Mouse (Mus musculus): ENCODE results near the gene Batf.
A peak's percentile ranks its signal among the peaks of the same experiment; 100 is the strongest.
"Not testable (repeated sequence)": the region's sequence is repeated elsewhere in the genome, so short reads cannot be mapped to it uniquely, and the experiment has no call there.

The Batf gene

DNA sequence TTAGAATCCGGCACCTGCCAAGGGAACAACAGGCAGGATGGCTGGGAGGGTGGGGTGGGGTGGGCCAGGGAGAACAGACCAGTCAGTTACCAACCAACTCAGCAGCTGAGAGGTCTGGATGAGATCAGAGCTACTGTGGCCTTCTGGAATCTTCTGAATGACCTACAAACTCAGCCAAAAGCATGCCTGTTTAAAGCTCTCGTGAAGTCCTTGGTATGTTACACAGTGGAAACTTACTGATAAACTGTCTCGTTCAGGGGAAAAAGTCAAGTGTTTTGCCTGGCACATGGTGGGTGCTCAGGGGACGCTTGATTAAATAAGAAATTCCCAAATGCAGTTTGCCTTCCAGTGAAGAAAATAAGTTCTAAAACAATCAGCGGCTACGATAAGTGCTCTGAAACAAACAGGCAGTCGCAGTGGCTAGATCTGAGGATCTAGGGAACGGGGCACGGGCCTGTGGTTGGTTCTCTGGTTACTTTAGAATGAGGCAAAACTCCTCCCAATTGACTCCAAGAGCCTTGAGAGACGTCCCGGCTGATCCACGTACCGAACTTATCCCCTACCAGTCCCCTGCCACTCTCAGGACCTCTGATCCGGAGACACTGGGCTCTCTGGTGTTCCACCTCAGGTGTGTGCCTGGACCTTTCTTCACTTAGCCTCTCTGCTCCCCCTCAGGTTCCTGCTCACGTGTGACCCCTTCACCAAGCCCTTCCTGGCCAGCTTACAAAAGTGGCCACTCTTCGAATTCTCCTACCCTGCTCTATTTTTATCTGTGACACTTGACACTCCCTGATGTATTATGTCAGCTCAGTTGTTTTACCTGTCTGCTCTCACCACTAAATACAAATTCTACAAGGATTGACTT, 1.8 kb upstream of the Batf start:
- no peak for DNase-seq (ENCODE audit: low spot score)

DNA sequence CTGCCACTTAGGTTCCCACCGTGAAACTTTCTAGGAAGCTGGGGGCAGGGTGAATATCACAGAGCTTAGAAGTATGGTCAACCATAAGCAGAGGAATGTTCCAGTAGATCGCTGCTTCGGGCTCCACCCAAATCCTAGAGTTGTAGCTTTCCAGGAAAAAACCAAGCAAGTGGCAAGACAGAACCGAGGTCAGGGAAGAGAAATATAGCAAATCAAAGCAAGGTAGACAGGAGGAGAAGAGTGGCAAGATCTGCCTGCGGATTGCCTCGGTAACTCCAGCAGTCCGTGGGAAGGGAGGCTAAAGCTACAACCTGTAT, 706 bp downstream of the Batf start:
- DNase-seq (ENCODE audit: low spot score) = no peak

DNA sequence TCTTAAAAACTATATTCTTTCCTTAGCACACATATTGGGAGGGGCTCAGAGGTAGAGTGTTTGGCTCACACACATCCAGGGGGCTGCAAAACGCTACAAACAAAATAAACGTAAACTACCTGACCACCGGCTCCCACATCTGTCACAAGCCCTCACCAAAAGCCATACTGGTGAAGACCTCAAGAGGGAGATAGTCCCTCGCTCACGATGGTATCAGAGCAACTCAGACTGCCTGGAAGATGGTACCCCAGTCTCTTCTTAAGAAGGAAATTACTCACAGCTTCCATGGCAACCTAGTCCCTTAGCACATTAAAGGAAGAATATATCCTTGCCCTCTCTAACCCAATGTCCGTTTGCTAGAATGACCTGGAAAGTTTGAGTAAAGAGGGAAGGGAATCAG, 1.4 kb downstream of the Batf start:
- no peak for DNase-seq (ENCODE audit: low spot score)

DNA sequence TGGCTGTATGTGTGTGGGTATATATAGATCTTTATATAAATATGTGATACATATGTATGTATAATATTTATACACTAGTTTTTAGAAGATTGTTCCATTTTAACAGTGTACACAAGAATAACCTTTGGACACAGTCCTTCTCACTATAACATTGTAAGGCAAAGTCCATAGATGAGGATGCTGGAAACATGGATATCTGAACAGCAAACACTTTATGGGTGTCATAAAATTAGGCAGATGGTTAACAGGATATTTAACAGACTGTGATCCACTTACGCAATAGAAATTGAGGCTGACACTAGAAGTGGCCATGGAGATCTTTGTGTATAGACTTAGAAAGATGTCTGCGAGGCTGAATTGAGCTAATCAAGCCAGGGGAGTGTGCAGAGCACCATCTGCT, 9.3 kb downstream of the Batf start:
- DNase-seq (ENCODE audit: low spot score) = no peak

DNA sequence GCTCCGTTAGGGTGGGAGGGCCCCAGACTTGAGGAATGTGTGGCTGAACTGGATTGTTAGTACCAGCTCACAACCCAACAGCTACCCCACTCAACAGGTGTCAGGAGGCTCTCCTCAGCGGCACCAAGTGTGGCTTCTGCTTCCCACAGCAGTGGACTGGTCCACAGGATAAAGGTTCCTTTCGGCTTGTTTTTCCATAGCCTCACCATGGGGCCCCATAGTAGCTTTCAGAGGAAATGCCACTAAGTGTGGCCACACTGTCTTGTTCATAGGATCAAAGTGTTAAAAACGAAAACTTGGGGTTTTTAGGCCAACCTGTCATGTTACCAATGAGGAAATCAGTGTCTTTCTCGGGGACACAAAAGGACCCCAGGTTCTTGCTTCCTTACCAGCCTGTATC, 10.0 kb downstream of the Batf start:
- DNase-seq (ENCODE audit: low spot score) = no peak

DNA sequence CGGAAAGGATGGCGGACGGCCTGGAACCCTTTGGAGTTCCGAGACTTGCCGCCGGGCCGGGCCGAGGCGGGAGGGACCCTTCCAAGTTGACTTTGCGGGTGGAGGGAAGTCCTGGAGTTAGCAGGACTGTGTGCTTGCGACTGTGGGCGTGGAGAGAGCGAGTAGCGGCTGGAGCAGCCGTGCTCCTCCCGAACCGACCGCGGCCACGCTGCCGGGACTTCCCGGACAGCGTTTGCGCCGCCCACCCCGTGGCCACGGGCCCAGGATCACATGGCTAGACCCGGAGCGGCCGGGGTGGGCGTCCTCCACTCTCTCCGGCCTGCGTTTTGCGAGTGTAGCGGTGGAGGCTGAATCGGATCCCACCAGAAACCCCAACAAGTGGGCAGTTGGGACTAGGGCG, 11.7 kb downstream of the Batf start:
- not testable (repeated sequence) for DNase-seq (ENCODE audit: low spot score)

DNA sequence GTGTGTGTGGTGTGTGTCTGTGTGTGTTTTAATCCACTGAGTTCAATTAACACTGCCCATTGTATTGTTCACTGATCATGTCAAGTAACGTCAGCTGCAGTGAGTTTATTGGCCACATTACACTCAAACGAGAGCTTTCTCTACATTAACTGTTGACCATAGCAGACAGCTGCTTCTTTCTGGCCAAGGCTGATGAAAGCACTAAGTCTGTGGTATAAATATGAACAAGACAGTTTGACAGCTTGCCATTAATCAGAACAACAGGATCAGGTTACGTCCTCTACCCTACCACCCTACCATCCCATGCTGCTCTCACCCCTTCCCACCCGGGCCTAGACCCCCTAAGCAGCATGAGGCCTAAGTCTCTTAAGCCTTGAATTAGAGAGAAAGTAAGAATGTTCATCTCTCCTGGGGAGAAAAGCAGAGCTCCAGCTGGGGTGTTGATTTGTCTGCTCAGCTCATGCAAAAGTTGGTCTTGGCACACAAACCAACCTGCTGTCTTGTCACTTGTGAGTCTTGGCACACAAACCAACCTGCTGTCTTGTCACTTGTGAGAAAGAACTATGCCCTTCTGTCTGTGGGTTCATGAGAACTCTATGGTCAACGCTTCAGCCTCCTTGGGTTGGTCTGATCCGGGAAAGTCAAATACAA, 13.8 kb downstream of the Batf start:
- no peak for DNase-seq (ENCODE audit: low spot score)

DNA sequence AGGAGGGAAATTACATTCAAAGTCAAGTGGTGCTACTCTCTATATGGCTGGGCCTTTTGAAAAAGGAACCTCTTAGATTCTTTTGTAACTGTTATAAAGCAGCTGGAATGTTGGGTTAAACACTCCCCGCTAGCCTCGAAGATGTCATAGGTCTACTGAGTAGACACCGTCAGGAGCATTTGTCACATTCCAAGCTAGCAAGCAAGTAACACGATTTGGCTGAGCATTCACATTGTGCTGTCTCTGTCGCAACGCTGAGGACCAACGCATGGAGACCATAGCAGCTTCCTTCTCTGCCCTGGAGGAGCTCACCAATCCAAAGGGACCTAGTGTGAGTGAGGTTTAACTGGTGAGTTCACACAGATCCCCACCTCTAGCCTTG, 14.4 kb downstream of the Batf start:
- DNase-seq (ENCODE audit: low spot score) = no peak

DNA sequence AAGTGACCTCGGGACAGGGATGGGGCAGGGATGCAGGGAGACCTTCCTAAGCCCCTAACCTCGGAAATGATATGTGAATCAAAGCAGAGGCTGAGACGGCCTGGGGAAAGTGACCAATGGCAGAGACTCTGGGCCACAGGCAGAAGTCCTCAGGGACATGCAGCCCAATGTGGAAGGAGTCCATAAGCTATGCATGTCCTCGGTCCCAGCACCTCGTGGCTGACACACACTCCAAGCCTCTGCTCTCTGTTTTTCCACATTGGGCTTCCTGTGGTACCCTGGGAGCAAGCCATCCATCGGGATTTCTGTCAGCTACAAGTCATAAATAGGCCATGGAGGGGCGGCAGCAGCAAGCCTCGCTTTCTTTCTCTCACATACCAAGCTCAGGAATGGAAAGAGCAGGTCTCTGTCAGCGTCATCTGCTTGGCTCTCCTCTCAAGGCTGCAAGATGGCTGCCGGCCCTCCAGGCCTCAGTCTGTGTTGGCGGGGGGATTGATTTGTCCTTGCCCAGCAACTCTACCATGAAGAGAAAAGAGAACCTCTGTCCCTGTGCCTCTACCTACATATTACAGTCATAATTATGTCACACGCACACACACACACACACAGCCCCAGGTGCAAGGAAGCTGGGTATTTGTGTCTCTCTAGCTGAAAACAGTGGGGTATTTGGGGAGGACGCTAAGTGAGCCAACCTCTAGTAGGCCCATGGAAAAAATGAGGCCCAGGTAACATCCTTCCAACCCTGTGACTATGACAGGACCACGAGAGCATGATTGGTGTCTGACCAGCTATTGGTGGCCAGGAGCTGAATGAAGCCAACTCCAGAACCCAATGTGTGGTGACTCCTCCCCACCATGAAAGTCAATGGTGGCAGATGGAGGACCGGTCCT, 15.9 kb downstream of the Batf start:
- no peak for DNase-seq (ENCODE audit: low spot score)

DNA sequence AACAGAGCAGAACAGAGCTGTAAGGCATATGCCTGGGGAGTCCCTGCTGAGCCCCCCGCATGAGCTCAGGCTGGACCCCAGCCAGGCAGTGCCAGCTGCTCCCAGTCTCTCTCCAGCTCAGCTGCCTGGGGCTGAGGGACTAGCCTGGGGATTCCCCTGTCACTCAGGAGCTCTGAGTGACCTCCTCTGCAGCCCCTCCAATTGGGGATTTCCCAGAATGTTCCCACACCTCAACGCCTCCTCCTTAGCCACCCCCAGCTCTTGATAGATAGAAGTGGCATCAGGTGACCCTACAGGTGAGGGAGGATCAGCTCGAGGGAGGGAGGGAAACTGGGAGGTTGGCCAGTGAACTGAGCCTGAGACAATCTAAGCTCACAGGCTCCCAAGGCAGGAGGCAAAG, 17.0 kb downstream of the Batf start:
- no peak for DNase-seq (ENCODE audit: low spot score)

DNA sequence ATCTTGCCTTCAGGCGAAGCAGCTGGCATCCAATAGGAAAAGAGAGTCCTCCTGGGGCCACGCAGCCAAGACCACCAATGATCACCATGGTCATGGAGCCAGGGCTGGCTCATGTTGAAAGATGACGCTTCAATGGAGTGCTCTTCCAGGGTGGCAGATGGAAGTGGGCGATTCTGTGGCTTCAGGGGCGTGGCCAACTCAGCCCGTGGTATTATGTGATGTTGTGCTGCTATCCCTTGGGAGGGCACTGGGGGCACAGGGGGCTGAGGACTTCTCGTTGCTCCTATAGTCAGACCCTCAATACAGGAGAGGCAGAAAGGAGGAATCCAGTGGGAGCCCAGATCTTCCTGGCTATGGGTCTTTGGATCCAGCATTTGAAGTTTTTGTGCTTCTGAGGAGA, 18.1 kb downstream of the Batf start:
- DNase-seq (ENCODE audit: low spot score) = no peak

DNA sequence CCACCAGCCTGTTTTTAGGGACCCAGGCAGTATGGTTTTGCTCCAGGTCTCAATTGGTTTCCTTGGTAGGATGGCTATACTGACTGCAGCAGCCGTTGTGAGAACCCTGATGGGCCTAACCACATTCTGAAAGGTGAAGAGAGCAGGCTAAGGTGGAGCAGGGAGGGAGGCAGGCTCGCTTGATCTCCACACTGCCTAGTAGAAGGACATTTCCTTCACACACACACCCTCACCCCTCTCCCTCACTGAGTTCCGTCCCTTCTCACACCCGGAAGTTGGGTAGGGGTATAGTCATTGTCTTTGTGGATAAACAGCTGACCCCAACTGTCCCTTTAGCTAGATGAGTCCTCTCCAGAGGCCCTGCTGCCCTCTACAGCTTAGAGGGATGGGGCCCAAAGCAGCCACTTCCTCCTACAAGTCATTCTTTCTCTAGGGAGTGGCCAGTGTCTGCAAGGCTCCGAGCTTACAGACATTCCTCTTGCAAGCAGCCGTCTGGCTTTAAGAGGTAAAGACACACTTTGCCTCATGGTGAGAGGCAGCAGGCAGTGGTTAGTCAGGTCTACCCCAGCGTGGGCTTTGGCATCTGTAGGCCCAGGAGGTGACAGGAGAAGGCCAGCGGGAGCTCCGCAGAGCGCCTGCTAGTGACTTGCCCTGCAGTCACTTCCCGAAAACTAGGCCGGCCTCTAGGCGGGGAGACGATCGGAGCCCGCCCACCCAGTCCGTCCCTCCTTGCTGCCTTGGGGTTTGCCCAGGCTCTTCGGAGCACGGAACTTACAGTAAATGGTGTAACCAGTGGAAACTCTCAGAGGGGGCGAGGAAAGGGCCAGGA, 18.7 kb downstream of the Batf start:
- DNase-seq (ENCODE audit: low spot score) = peak; percentile 64

DNA sequence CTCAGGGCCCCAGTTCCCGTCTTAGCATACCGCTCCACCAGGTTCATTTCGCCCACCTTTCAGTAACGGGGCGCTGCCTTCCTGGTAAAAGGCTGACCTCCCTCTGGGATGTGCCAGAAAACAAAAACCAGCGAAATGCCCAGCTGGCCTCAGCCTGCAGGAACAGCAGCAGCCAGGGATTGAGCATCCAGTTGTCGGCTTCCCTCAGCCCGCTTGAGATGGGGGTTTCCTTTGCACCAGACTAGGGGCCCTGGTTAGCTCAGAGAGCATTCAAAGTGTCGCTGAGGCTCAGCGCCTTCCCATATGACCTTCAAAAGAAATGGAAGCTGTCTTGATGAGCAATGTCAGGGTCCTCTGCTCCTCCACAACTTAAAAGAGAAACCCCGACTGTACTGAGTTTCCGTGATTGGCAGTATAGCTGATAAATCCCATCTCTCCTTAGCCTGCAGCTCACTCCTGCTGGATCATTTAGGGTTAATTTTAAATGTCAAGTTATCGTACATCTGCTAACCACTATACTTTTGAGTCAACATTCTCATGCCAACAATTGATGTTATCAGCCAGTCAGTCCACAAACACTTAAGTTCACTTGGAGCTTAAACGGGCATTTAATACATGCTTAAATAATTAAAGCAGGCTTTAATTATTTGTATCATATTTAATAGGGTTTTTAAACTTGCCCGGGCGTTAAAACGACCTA, 19.5 kb downstream of the Batf start:
- no peak for DNase-seq (ENCODE audit: low spot score)

DNA sequence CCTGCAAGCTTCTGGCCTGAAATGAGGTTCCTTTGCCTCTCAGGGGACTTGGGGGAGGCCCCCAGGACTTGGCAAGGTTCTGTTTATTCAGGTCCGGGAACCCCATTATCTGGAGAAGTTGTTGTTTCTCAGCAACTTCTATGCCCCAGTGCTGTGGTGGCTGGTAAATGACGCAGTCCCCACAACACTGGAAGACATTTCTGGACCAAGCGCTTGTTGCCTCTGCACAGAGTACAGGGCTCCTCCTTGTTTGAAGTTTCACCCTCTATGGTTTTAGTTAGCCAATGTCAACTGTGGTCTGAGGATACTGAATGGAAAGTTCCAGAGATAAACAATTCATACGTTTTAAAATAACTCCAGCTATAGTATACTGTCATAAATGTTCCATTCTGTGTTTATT, 20.4 kb downstream of the Batf start:
- no peak for DNase-seq (ENCODE audit: low spot score)

DNA sequence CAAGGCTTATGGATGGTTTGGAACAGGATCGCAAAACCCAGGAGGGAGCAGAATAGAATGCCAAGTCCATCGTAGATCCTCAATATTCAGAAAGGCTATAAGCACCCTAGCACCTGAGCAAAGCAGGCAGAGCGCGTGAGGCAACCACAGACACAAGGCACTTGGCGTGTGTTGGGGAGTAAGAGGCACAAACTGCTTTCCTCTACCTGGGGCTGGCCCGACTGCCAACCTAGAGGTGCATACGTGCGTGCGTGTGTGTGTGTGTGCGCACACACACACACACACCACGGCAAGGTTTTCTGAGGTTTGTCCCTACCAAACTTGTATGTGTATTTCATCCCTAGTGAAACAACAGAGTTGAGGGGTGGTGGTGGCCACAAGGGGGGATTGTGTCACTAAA, 20.9 kb downstream of the Batf start:
- DNase-seq (ENCODE audit: low spot score) = no peak

DNA sequence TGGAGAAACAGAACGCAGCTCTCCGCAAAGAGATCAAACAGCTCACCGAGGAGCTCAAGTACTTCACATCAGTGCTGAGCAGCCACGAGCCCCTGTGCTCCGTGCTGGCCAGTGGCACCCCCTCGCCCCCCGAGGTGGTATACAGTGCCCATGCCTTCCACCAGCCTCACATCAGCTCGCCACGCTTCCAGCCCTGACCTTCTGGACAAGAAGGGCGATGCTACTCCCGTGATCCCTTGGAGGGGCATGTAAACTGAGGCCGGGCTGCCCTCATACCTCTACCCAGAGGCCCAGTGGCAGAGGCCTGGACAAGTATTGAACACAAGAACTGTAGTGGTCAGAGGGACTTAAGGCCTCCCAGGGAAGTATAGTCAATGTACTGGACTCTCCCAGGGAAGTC, 22.1 kb downstream of the Batf start:
- no peak for DNase-seq (ENCODE audit: low spot score)

DNA sequence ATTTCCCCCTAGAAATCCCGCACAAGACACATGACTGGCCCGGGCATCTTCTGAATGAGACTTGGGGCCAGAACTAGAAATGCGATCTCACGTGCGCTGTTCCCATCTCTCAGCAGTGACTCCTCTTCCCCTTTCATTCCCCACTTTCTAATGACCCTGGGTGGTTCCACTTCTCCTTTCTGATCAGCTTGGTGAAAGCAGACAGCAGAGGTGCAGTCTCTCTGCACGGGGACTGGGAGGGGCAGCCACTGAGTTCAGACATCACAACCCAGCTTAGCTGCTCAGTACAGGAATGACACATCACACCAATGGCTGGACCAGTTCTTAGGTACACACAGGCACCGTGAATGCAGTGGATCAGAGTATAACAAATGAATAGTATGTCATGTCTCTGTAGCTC, 24.2 kb downstream of the Batf start:
- no peak for DNase-seq (ENCODE audit: low spot score)

DNA sequence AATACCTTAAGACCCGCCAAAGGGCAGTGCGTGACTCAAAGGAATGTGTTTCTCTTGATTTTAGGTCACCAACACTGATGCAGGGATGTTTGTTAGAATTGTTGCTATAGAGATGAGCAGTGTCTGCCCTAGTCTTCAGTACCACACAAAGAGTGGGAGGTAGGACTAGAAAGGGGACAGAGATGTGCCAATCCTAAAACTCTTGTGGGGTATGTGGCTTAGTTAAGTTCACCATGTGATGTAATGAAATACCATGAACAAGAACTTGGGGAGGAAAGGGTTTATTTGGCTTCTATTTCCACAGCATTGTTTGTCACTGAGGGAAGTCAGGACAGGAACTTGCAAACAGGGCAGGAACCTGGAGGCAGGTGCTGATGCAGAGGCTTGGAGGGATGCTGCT, 26.1 kb downstream of the Batf start:
- no peak for DNase-seq (ENCODE audit: low spot score)

DNA sequence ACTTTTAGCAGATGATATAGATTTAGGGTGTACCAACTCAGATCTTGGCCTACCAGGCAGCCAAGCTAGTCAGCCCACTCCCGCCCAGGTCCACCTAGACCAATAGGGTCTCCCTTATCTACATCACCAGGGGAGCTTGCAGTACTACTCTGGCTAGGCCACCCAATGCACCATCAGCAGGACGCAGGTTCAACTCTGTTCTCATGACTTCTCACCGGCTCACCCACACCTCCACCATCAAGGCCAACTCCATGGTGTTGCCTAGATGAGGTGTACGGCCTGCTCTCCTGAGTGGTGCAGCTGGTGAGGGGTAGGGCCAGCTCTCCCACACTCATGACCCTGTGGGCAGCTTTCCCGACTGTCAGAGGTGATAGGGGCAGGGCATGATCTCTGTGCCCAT, 27.7 kb downstream of the Batf start:
- no peak for DNase-seq (ENCODE audit: low spot score)

DNA sequence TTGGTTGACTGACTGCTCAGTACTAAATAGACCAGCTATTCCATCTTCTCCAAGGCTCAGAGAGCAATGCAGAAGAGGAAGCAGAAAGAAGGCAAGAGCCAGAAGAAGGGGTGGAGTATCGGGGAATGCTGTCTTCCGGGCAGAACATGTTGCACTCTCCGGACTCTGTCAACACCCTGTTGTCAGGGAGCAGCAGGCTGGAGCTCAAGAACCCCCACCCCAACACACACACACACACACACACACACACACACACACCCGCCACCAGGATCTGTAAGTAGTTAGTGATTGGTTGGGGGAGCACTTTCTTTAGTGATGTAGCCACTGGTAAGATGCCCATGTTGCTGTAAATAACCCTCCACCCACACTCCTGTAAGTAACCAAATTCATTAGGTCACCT, 38.8 kb downstream of the Batf start:
- DNase-seq (ENCODE audit: low spot score) = no peak

DNA sequence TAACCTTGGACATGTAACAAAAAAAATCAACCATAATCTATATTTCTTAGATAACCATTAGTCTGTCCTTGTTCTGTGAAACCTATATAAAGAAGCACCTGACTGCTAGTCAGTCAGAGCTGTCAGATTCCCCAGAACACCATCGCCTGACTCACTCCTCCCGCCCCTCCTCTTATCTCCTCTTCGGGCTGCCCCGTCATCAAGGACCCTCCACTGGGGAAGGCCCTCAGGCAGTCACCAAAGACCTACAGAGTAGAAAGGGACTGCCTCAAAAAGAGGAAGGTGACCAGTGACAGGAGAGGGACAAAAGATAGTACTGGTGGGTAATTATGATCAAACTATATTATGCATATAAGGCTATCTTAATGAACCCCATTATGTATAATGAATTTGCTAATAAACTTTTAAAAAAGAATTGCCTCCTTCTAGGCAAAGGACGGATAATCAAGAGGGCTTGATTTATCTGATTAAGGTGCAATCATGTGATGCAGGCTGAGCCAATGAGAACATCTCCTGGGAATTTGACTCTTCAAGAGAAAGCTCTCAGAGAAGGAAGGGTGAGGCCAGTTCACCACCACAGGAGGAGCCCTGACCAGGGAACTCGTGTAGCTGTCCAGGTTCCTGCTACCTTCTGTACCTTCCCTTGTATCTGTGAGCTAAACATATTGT, 40.4 kb downstream of the Batf start:
- DNase-seq (ENCODE audit: low spot score) = no peak
